ENCODE assay signal across 11 mouse cellular contexts in the genomic region with DNA sequence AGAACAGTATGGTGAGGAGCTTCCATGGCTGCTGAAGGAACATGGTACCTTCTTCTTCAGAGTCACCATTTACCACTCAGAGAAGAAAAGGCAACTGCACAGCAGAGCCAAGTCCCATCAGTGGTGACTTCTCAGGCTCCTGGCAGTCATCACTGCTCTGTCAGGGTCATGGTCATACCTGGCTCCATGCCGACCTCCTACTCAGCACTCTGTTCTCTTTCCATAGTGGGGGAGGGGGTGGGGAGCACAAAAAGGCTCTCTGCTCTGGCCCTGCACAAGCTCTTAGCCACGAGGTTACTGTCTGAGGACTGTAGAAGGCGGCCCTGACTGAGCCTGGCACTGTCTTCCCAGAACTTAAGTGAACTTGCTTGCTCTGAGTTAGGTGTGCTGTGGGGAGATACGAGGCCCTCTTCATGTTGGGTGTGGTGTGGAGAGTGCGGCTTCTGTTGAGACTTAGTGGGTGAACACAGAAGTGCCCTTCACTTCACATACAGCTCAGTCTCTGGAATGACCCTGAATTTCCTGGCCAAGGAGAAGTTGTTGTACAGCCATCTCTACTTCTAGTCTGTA. TPM values are rescaled to one million over a fixed set of nuclear protein-coding genes. Genes with fewer than 3 reads are reported as not detected.
DNase-seq lines count a peak whose midpoint lies in the region; ATAC-seq and TF ChIP-seq lines count a peak whose summit lies in the region.
"Had no signal": no experiment of that assay in that cellular context is flagged by ENCODE, and none has a peak within 500 bp of the region (broad histone marks: within the 10 kb centered on the region; RNA-seq: fewer than 3 reads in every experiment).

No protein-coding gene starts in this region.

- H3K4me2 ChIP-seq in heart, embryonic 15.5 days: no peak overlapping the region
- H3K4me2 ChIP-seq in liver, embryonic 15.5 days: peak overlapping the region; percentile 52
- H3K4me2 ChIP-seq in hindbrain, embryonic 12.5 days (replicated peaks): no peak overlapping the region
- no peak overlapping the region for H3K4me2 ChIP-seq in midbrain, embryonic 16.5 days (ENCODE audit: low read length)
- H3K4me2 ChIP-seq: heart, embryonic 13.5 days had no signal

- 75% methylated on average over 5 of the region's 5 CpGs for WGBS in heart, embryonic 15.5 days
- WGBS in bone marrow, adult 2 months: 82% methylated on average over 5 of the region's 5 CpGs
- 40% methylated on average over 5 of the region's 5 CpGs for WGBS in liver, embryonic 15.5 days (ENCODE audit: insufficient replicate concordance)
- WGBS in hindbrain, embryonic 12.5 days: 91% methylated on average over 5 of the region's 5 CpGs
- 96% methylated on average over 5 of the region's 5 CpGs for WGBS in midbrain, embryonic 16.5 days

- peaks cover 9% of the 10 kb centered on the region for H3K4me1 ChIP-seq in heart, embryonic 15.5 days (replicated peaks)
- H3K4me1 ChIP-seq in bone marrow, adult 2 months (ENCODE audit: control insufficient read depth, insufficient read depth, low read length): peaks cover 10% of the 10 kb centered on the region
- peaks cover 71% of the 10 kb centered on the region for H3K4me1 ChIP-seq in liver, embryonic 15.5 days (replicated peaks)
- H3K4me1 ChIP-seq in hindbrain, embryonic 12.5 days: no peaks in the 10 kb centered on the region
- no peaks in the 10 kb centered on the region for H3K4me1 ChIP-seq in midbrain, embryonic 16.5 days (ENCODE audit: control insufficient read depth, insufficient read depth, low read length)

- H3K9ac ChIP-seq in heart, embryonic 15.5 days: no peak overlapping the region
- peak overlapping the region; percentile 29; the same call in 1 of the 2 replicates for H3K9ac ChIP-seq in liver, embryonic 15.5 days
- H3K9ac ChIP-seq in hindbrain, embryonic 12.5 days: no peak overlapping the region
- no peak overlapping the region for H3K9ac ChIP-seq in midbrain, embryonic 16.5 days (ENCODE audit: low read depth, low read length)
- H3K9ac ChIP-seq: heart, embryonic 13.5 days had no signal

- peak overlapping the region; percentile 16; the same call in 1 of the 2 replicates for H3K27ac ChIP-seq in heart, embryonic 15.5 days
- peak overlapping the region; percentile 85 for H3K27ac ChIP-seq in bone marrow, adult 2 months (ENCODE audit: control insufficient read depth, insufficient read depth, low read depth, low read length, poor library complexity)
- H3K27ac ChIP-seq in liver, embryonic 15.5 days (replicated peaks): peak overlapping the region; percentile 96
- H3K27ac ChIP-seq in hindbrain, embryonic 12.5 days: no peak overlapping the region
- H3K27ac ChIP-seq in midbrain, embryonic 16.5 days (ENCODE audit: low read length): no peak overlapping the region
- H3K27ac ChIP-seq: heart, embryonic 13.5 days; macrophage had no signal

- no peaks in the 10 kb centered on the region for H3K27me3 ChIP-seq in heart, embryonic 15.5 days
- H3K27me3 ChIP-seq in liver, embryonic 15.5 days: no peaks in the 10 kb centered on the region
- no peaks in the 10 kb centered on the region for H3K27me3 ChIP-seq in hindbrain, embryonic 12.5 days
- no peaks in the 10 kb centered on the region for H3K27me3 ChIP-seq in midbrain, embryonic 16.5 days (ENCODE audit: control insufficient read depth, insufficient read depth, low read depth, low read length)
- H3K27me3 ChIP-seq: CH12.LX; heart, embryonic 13.5 days had no signal

- no peak for ATAC-seq in heart, embryonic 15.5 days (replicated peaks; ENCODE audit: insufficient number of reproducible peaks, insufficient read depth, low FRiP score, low read depth)
- peak; percentile 77 for ATAC-seq in erythroid progenitor cell, adult 5-6 weeks (replicated peaks; ENCODE audit: low FRiP score, poor library complexity, severe bottlenecking)
- ATAC-seq in liver, embryonic 15.5 days (ENCODE audit: insufficient read depth): peak; percentile 83
- no peak for ATAC-seq in hindbrain, embryonic 12.5 days (ENCODE audit: low FRiP score)
- no peak for ATAC-seq in midbrain, embryonic 16.5 days

- H3K36me3 ChIP-seq in heart, embryonic 15.5 days: no peaks in the 10 kb centered on the region
- H3K36me3 ChIP-seq in liver, embryonic 15.5 days (replicated peaks): peaks cover 27% of the 10 kb centered on the region
- peaks cover 22% of the 10 kb centered on the region for H3K36me3 ChIP-seq in hindbrain, embryonic 12.5 days
- peaks cover 6% of the 10 kb centered on the region; the same call in 1 of the 2 replicates for H3K36me3 ChIP-seq in midbrain, embryonic 16.5 days (ENCODE audit: control insufficient read depth, insufficient read depth, low read length)

- TF ChIP-seq CTCF in bone marrow, adult 2 months (IDR thresholded peaks at IDR 0.05; ENCODE audit: control insufficient read depth, insufficient read depth, low read length): no peak

- no peak overlapping the region for H3K4me3 ChIP-seq in heart, embryonic 15.5 days
- H3K4me3 ChIP-seq in bone marrow, adult 2 months (replicated peaks; ENCODE audit: control insufficient read depth, low read depth, low read length): no peak overlapping the region
- H3K4me3 ChIP-seq in liver, embryonic 15.5 days (replicated peaks): 0 out of 2 replicates have a peak overlapping the region, but pooled peaks have one; percentile 18
- no peak overlapping the region for H3K4me3 ChIP-seq in hindbrain, embryonic 12.5 days
- no peak overlapping the region for H3K4me3 ChIP-seq in midbrain, embryonic 16.5 days (ENCODE audit: low read depth, low read length)
- H3K4me3 ChIP-seq: heart, embryonic 13.5 days had no signal

- no peak for TF ChIP-seq POLR2A in bone marrow, adult 2 months (IDR thresholded peaks at IDR 0.05; ENCODE audit: borderline replicate concordance, control insufficient read depth, low read depth, low read length)

- no peaks in the 10 kb centered on the region for H3K9me3 ChIP-seq in heart, embryonic 15.5 days (replicated peaks)
- no peaks in the 10 kb centered on the region for H3K9me3 ChIP-seq in liver, embryonic 15.5 days (replicated peaks)
- no peaks in the 10 kb centered on the region for H3K9me3 ChIP-seq in hindbrain, embryonic 12.5 days (replicated peaks)
- no peaks in the 10 kb centered on the region for H3K9me3 ChIP-seq in midbrain, embryonic 16.5 days (replicated peaks; ENCODE audit: control insufficient read depth, low read length, poor library complexity, severe bottlenecking)
- H3K9me3 ChIP-seq: heart, embryonic 13.5 days had no signal

- DNase-seq in heart, adult 18-20 months: no peak
- no peak for DNase-seq in layer of hippocampus, adult 9-10 months (ENCODE audit: low spot score)

RNA-seq across cellular contexts. Expression of gene Zfp750, which starts 24.2 kb away (rescaled TPM):
- polyA plus RNA-seq in heart, embryonic 15.5 days (2015; fragmentation: Nextera tagmentation; extraction: Ambion mirVana): 0.15 and 0.60 TPM in 2 replicates
- under 1 TPM in 1 of 2 experiments, not detected in 1; 0.13 TPM for total RNA-seq in heart, adult 18-20 months (2021)
- not detected in 2 replicates for polyA plus RNA-seq in bone marrow, adult 2 months (2011; ENCODE audit: insufficient read depth, insufficient read length, low replicate concordance, missing spikeins)
- total RNA-seq in erythroid progenitor cell, adult 5-6 weeks (2015; ENCODE audit: low replicate concordance): not detected in 2 replicates
- total RNA-seq in erythroid progenitor cell, adult 5-6 weeks (2017; ENCODE audit: low replicate concordance): 1.4 TPM in 1 of 2 replicates, not detected in the other
- 0.82 and 1.1 TPM in 2 replicates for polyA plus RNA-seq in liver, embryonic 15.5 days (2015; fragmentation: Nextera tagmentation; extraction: Ambion mirVana)
- polyA plus RNA-seq in hindbrain, embryonic 12.5 days (2016; fragmentation: Nextera tagmentation; extraction: Ambion mirVana): 0.59 and 1.1 TPM in 2 replicates
- 0.53 and 0.57 TPM in 2 replicates for polyA plus RNA-seq in midbrain, embryonic 16.5 days (2015; fragmentation: Nextera tagmentation; extraction: Ambion mirVana)
- polyA plus RNA-seq: macrophage had no signal

Comparison
In these comparisons a context has a peak if more than half of its experiments do, and no peak if none do; other contexts are left out.
1. ATAC-seq: peak in erythroid progenitor cell, adult 5-6 weeks (single experiment) and liver, embryonic 15.5 days (single experiment); none in heart, embryonic 15.5 days (single experiment), hindbrain, embryonic 12.5 days (single experiment) and midbrain, embryonic 16.5 days (single experiment).
2. H3K27ac ChIP-seq: peak in heart, embryonic 15.5 days (single experiment), bone marrow, adult 2 months (single experiment) and liver, embryonic 15.5 days (single experiment); none in hindbrain, embryonic 12.5 days (single experiment) and midbrain, embryonic 16.5 days (single experiment).